Mouse (Mus musculus) CD4-positive helper T cell, adult 2 months (primary cell): ENCODE results near the gene Plcd1.

ENCODE experiments used
- DNase-seq: peaks from one replicate; pipeline ENCODE4 v3.0.0-alpha.2; 2012; ENCODE audit warnings: low read depth, missing footprints, low spot score

The Plcd1 gene

GRCm38 (mm10) chr9:119091581-119092310 lies 1.6 kb downstream of the Plcd1 start:
- no peak for DNase-seq

- DNase-seq = no peak
Observed at GRCm38 (mm10) chr9:119090462-119090861, 2.8 kb downstream of the Plcd1 start.

GRCm38 (mm10) chr9:119089437-119089836 lies 3.9 kb downstream of the Plcd1 start:
- no peak for DNase-seq

GRCm38 (mm10) chr9:119088148-119088801 lies 5.0 kb downstream of the Plcd1 start:
- DNase-seq = peak; percentile 75

DNA sequence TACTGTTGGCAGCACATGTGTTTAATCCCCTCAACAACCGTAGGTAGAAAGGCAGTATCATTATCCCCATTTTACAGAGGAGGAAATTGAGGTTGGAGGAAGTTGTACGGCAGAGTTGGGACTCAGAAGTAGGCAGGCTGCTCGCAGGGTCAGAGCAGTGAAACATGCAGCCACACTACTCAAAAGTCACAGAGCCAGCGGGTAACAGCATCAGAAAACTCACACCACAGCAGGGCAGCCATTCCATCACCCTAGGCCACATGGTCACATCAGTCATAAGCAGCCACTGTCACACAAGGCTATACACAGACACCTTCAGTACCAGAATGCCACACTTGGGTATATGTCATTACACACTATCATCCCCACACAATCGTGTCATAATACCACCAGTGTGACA lies 6.0 kb downstream of the Plcd1 start:
- DNase-seq = no peak

- DNase-seq = no peak
Observed at GRCm38 (mm10) chr9:119086451-119086850, 6.9 kb downstream of the Plcd1 start.

DNA sequence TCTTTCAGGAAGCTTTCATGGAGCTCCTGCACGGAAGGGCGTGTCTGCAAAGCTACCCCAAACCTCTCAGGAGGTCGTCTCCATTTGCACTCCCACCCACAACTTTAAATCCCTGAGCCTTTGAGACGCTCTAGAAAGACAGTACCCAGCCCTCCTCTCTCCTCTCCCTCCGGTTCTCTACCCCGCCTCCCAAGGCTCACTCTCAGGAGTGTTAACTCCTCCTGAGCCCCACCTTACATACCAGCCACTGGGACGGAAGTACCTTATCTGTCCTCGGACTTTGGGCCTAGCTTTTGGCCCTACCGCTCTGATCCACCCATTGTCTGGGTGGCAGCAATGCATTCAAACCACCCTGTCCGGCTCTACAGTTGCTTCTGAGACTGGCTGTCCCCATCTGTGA lies 9.3 kb downstream of the Plcd1 start:
- DNase-seq = no peak

- no peak for DNase-seq
Observed at GRCm38 (mm10) chr9:119082656-119083430, 10.5 kb downstream of the Plcd1 start.

- no peak for DNase-seq
Observed at GRCm38 (mm10) chr9:119082039-119082438, 11.3 kb downstream of the Plcd1 start.

GRCm38 (mm10) chr9:119080040-119080675 lies 13.1 kb downstream of the Plcd1 start:
- no peak for DNase-seq

- DNase-seq = no peak
Observed at GRCm38 (mm10) chr9:119075685-119076084, 17.6 kb downstream of the Plcd1 start.

- no peak for DNase-seq
Observed at GRCm38 (mm10) chr9:119073184-119073895, 20.0 kb downstream of the Plcd1 start.

DNA sequence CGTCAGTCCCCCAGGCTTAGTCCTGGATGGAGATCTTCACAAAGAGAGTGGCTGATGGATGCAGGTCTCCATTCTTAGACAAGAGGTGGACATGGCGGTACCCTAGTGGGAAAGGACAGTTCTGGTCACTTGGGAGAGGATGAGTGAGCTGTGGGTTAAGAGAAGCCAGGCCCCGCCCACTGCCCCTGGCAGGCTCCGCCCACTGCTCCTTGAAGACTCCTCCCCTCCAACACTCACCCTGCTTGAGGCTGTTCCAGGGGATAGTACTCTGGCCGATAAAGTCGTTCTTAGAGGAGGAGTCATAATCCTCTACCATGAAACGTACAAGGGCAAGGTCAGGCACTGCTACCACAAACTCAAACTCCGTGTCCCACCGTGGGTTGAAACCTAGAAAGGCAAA lies 21.5 kb downstream of the Plcd1 start:
- no peak for DNase-seq

DNA sequence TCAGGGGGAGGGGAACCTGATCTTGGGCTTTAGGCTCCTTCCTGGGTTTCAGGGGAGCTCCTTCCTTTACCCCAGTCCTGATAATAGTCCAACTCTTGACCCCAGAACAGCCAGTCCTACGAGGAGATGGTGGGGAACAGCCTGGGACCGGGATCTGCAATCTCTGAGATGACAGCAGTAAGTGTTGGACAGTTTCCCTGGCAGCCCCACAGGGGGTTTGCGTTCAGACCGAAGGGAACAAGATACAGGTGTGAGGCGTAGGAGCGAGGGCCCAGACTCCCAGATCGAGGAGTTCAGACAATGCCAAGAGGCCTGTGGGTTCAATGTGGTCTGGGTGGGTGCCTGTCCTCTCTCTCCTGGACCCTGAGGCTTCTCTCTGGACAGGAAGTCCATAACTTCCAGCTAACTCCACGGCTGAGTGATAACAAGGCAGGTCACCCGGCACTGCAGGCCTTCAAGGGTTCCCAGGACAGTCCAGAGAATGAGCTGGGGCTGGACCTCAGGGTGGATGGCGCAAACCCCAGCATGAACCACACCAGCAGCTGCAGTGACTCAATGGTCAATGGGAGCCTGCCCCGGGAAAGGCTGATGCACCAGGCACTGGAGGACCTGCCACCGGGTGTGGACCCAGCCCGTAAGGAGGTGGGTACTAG lies 23.0 kb downstream of the Plcd1 start:
- no peak for DNase-seq

DNA sequence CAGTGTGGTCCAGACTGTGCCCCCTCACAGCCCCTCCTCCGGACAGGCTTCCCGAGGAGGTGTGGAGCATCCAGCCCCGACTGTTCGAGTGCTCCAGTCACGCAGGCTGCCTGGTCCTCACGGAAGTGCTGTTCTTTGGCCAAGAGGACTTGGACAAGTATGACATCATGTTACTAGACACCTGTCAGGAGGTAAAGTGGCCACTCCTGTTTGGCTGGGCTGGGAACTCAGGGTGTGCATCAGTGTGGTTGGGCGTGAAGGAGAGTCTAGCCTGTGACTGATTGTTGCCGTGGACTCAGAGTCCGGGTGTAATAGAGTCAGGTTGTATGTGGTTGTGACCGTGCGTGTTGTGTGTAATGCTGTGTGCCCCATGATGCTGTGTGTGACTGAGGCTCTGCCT lies 25.0 kb downstream of the Plcd1 start:
- no peak for DNase-seq

DNA sequence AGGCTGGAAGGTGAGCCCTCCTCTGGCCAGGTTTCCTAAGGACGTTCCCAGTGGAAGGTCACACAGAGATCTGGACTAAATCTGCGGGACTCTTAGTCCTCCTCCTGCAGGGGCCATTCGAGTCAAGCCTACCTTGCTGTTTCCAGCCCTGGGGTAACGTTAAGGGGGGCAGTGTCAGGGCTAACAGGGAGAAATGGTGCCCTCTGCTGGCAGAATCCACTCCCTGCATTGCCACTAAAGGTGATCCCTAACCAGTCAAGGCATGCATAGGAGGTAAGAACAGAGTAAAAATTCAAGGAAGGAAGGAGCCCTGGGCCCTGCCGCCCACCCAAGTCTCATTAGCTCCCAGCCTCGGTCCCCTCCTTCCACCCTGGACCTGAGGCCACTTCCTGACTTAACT lies 25.7 kb downstream of the Plcd1 start:
- DNase-seq = peak; percentile 54

- no peak for DNase-seq
Observed at GRCm38 (mm10) chr9:119064296-119064695, 29.0 kb downstream of the Plcd1 start.

DNA sequence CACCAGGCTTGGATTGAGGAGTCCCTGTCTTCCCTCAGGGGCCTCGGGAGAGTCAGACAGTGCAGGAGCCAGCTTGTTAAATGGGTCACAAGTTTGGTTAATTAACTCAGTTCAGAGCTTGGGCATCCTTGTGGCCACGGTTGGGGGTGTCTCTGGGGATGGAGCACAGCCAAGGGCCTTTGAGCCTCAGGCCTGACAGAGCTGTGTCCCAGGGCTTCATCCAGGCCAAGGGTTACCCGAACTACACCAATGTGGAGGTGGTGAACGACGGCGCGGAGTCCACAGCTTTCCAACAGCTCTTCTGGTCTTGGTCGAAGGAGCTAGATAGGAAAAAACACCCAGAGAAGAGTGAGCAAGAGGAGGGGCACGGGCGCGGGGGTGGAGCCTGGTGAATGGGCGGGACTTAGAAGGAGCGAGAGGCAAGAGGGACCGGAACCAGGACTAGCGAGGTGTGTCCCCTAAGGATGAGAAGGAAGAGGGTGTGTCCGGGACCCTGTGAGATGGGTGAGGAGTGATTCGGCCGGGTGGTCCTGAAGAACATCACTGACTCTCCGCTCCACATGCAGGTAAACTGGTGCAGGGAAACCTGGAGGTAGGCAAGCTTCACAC lies 30.2 kb downstream of the Plcd1 start:
- peak; percentile 30 for DNase-seq

DNA sequence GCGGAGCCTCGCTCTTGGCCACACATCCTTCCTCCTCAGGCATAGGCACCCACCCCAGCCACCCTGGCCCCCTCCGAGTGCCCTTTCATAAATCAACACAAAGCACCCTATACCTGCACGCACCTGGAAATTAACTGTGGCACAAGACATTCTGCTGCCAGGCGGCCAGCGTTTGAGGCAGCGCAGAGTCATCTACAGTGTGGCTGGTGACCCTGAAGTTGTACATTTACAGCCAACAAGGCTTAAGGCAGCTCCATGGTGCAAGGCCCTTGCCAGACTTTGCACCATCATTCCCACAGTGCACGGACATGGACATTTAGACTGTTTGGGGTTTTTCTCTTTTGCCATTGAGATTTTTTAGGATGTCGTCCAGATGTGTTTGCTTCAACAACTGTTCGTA lies 32.6 kb downstream of the Plcd1 start:
- no peak for DNase-seq

GRCm38 (mm10) chr9:119058245-119058644 lies 35.1 kb downstream of the Plcd1 start:
- no peak for DNase-seq
